Mouse (Mus musculus): ENCODE results near the gene Spata45. TPM values are rescaled to one million over a fixed set of nuclear protein-coding genes. Genes with fewer than 3 reads are reported as not detected.

The Spata45 gene
- polyA plus RNA-seq, 1 experiment from 2014 or later = not detected

Other genes with a start within 250 kb of the Spata45 start
- gene Rps6kc1, start 124.9 kb upstream of the Spata45 start, polyA plus RNA-seq (2016; fragmentation: Nextera tagmentation; extraction: Ambion mirVana) = 14.7 and 17.3 TPM in 2 replicates
- 50.8 and 52.7 TPM in 2 replicates for gene Angel2, start 111.5 kb upstream of the Spata45 start, polyA plus RNA-seq (2016; fragmentation: Nextera tagmentation; extraction: Ambion mirVana)
- gene Vash2, start 57.3 kb upstream of the Spata45 start, polyA plus RNA-seq (2016; fragmentation: Nextera tagmentation; extraction: Ambion mirVana) = 39.0 and 39.7 TPM in 2 replicates
- 8.2 and 8.5 TPM in 2 replicates for gene Flvcr1, start 10.5 kb upstream of the Spata45 start, polyA plus RNA-seq (2016; fragmentation: Nextera tagmentation; extraction: Ambion mirVana)
- 11.6 and 11.9 TPM in 2 replicates for gene Tatdn3, start 26.3 kb downstream of the Spata45 start, polyA plus RNA-seq (2016; fragmentation: Nextera tagmentation; extraction: Ambion mirVana)
- gene Nsl1, start 26.4 kb downstream of the Spata45 start, polyA plus RNA-seq (2016; fragmentation: Nextera tagmentation; extraction: Ambion mirVana) = 38.2 and 39.0 TPM in 2 replicates
- gene Batf3, start 61.2 kb downstream of the Spata45 start, polyA plus RNA-seq (2016; fragmentation: Nextera tagmentation; extraction: Ambion mirVana) = 8.0 and 9.7 TPM in 2 replicates
- not detected in 2 replicates for gene Fam71a, start 128.2 kb downstream of the Spata45 start, polyA plus RNA-seq (2016; fragmentation: Nextera tagmentation; extraction: Ambion mirVana)
- 2.9 and 3.4 TPM in 2 replicates for gene Atf3, start 181.4 kb downstream of the Spata45 start, polyA plus RNA-seq (2016; fragmentation: Nextera tagmentation; extraction: Ambion mirVana)